Mouse (Mus musculus): ENCODE results near the gene Snap47. TPM values are rescaled to one million over a fixed set of nuclear protein-coding genes. Genes with fewer than 3 reads are reported as not detected.
A peak's percentile ranks its signal among the peaks of the same experiment; 100 is the strongest.

Snap47 gene
- total and polyA plus RNA-seq, 3 experiments = 13.3 to 34.9 (median 27.9) TPM

- no peaks in the 10 kb centered on the region for H3K27me3 ChIP-seq (ENCODE audit: insufficient read depth, low read length)
- no peak for TF ChIP-seq CTCF (IDR thresholded peaks at IDR 0.05; ENCODE audit: low read depth, low read length)
- no peak for TF ChIP-seq POLR2AphosphoS5 (IDR thresholded peaks at IDR 0.05; ENCODE audit: insufficient replicate concordance, low read depth, low read length)
- TF ChIP-seq TAL1 (conservative IDR thresholded peaks at IDR 0.05; ENCODE audit: low read depth, low read length) = no peak
- TF ChIP-seq GATA2 (IDR thresholded peaks at IDR 0.05; ENCODE audit: borderline replicate concordance, low read depth, low read length) = no peak
- no peak for TF ChIP-seq GATA1 (IDR thresholded peaks at IDR 0.05; ENCODE audit: borderline replicate concordance, low read length)
- H3K4me3 ChIP-seq (ENCODE audit: low read depth, low read length) = no peak overlapping the region
- H3K9me3 ChIP-seq (replicated peaks) = no peaks in the 10 kb centered on the region
- DNase-seq (ENCODE audit: low spot score) = no peak
- H3K36me3 ChIP-seq (replicated peaks) = peaks cover 83% of the 10 kb centered on the region
- ATAC-seq (ENCODE audit: extremely low read depth, insufficient number of reproducible peaks, low FRiP score, poor library complexity, severe bottlenecking) = no peak
- peaks cover 14% of the 10 kb centered on the region for H3K4me1 ChIP-seq (ENCODE audit: insufficient read depth, low read depth, low read length)
These were observed 5.4 kb upstream of the Snap47 start for GRCm38 (mm10) chr11:59456346-59456745.

GRCm38 (mm10) chr11:59450230-59450771, 685 bp downstream of the Snap47 start:
- H3K9me3 ChIP-seq (replicated peaks) = no peaks in the 10 kb centered on the region
- H3K36me3 ChIP-seq (replicated peaks) = peaks cover 59% of the 10 kb centered on the region
- DNase-seq (ENCODE audit: low spot score) (no peak), ATAC-seq (ENCODE audit: extremely low read depth, insufficient number of reproducible peaks, low FRiP score, poor library complexity, severe bottlenecking) (0 out of 2 replicates have a peak, but pooled peaks have one; percentile 42)
- H3K27me3 ChIP-seq (ENCODE audit: insufficient read depth, low read length) = no peaks in the 10 kb centered on the region
- no peak for TF ChIP-seq POLR2AphosphoS5 (IDR thresholded peaks at IDR 0.05; ENCODE audit: insufficient replicate concordance, low read depth, low read length)
- TF ChIP-seq GATA1 (IDR thresholded peaks at IDR 0.05; ENCODE audit: borderline replicate concordance, low read length) = no peak
- TF ChIP-seq GATA2 (IDR thresholded peaks at IDR 0.05; ENCODE audit: borderline replicate concordance, low read depth, low read length) = no peak
- TF ChIP-seq TAL1 (conservative IDR thresholded peaks at IDR 0.05; ENCODE audit: low read depth, low read length) = no peak
- TF ChIP-seq CTCF (IDR thresholded peaks at IDR 0.05; ENCODE audit: low read depth, low read length) = no peak
- peak overlapping the region; percentile 87 for H3K4me3 ChIP-seq (ENCODE audit: low read depth, low read length)
- peaks cover 34% of the 10 kb centered on the region for H3K4me1 ChIP-seq (ENCODE audit: insufficient read depth, low read depth, low read length)

- Histone ChIP-seq H3K27me3 (ENCODE audit: insufficient read depth, low read length) (no peaks in the 10 kb centered on the region), H3K4me1 (ENCODE audit: insufficient read depth, low read depth, low read length) (peaks cover 34% of the 10 kb centered on the region), H3K36me3 (replicated peaks) (peaks cover 54% of the 10 kb centered on the region), H3K9me3 (replicated peaks) (no peaks in the 10 kb centered on the region), H3K4me3 (ENCODE audit: low read depth, low read length) (peak within 1 kb of the TSS; percentile 87)
- peak; percentile 71 for ATAC-seq (ENCODE audit: extremely low read depth, insufficient number of reproducible peaks, low FRiP score, poor library complexity, severe bottlenecking)
- TF ChIP-seq CTCF (IDR thresholded peaks at IDR 0.05; ENCODE audit: low read depth, low read length) (no peak), POLR2AphosphoS5 (IDR thresholded peaks at IDR 0.05; ENCODE audit: insufficient replicate concordance, low read depth, low read length) (no peak), GATA2 (IDR thresholded peaks at IDR 0.05; ENCODE audit: borderline replicate concordance, low read depth, low read length) (no peak), GATA1 (IDR thresholded peaks at IDR 0.05; ENCODE audit: borderline replicate concordance, low read length) (no peak), TAL1 (conservative IDR thresholded peaks at IDR 0.05; ENCODE audit: low read depth, low read length) (no peak)
- peak; percentile 99 for DNase-seq (ENCODE audit: low spot score)
These were observed 1.2 kb downstream of the Snap47 start, which contains the start of gene Jmjd4 for GRCm38 (mm10) chr11:59449741-59450229. TSS of gene Jmjd4 (plus strand) at chr11:59450045.

GRCm38 (mm10) chr11:59443102-59443501, 7.9 kb downstream of the Snap47 start:
- DNase-seq (ENCODE audit: low spot score) (no peak), ATAC-seq (ENCODE audit: extremely low read depth, insufficient number of reproducible peaks, low FRiP score, poor library complexity, severe bottlenecking) (no peak)
- Histone ChIP-seq H3K4me1 (ENCODE audit: insufficient read depth, low read depth, low read length) (peaks cover 3% of the 10 kb centered on the region; the same call in 1 of the 2 replicates), H3K4me3 (ENCODE audit: low read depth, low read length) (no peak overlapping the region), H3K27me3 (ENCODE audit: insufficient read depth, low read length) (no peaks in the 10 kb centered on the region), H3K36me3 (replicated peaks) (peaks cover 26% of the 10 kb centered on the region), H3K9me3 (replicated peaks) (peaks cover 4% of the 10 kb centered on the region; the same call in 1 of the 2 replicates)
- TF ChIP-seq POLR2AphosphoS5 (IDR thresholded peaks at IDR 0.05; ENCODE audit: insufficient replicate concordance, low read depth, low read length) (no peak), GATA1 (IDR thresholded peaks at IDR 0.05; ENCODE audit: borderline replicate concordance, low read length) (no peak), CTCF (IDR thresholded peaks at IDR 0.05; ENCODE audit: low read depth, low read length) (no peak), TAL1 (conservative IDR thresholded peaks at IDR 0.05; ENCODE audit: low read depth, low read length) (no peak), GATA2 (IDR thresholded peaks at IDR 0.05; ENCODE audit: borderline replicate concordance, low read depth, low read length) (no peak)

GRCm38 (mm10) chr11:59437954-59438353, 13.0 kb downstream of the Snap47 start:
- peaks cover 34% of the 10 kb centered on the region for H3K36me3 ChIP-seq (replicated peaks)
- H3K4me1 ChIP-seq (ENCODE audit: insufficient read depth, low read depth, low read length) = no peaks in the 10 kb centered on the region
- no peak for TF ChIP-seq CTCF (IDR thresholded peaks at IDR 0.05; ENCODE audit: low read depth, low read length)
- TF ChIP-seq GATA1 (IDR thresholded peaks at IDR 0.05; ENCODE audit: borderline replicate concordance, low read length) = no peak
- TF ChIP-seq POLR2AphosphoS5 (IDR thresholded peaks at IDR 0.05; ENCODE audit: insufficient replicate concordance, low read depth, low read length) = no peak
- TF ChIP-seq GATA2 (IDR thresholded peaks at IDR 0.05; ENCODE audit: borderline replicate concordance, low read depth, low read length) = no peak
- no peak for TF ChIP-seq TAL1 (conservative IDR thresholded peaks at IDR 0.05; ENCODE audit: low read depth, low read length)
- no peaks in the 10 kb centered on the region for H3K27me3 ChIP-seq (ENCODE audit: insufficient read depth, low read length)
- ATAC-seq (ENCODE audit: extremely low read depth, insufficient number of reproducible peaks, low FRiP score, poor library complexity, severe bottlenecking) (no peak), DNase-seq (ENCODE audit: low spot score) (no peak)
- H3K9me3 ChIP-seq (replicated peaks) = peaks cover 9% of the 10 kb centered on the region
- H3K4me3 ChIP-seq (ENCODE audit: low read depth, low read length) = no peak overlapping the region

- Histone ChIP-seq H3K9me3 (replicated peaks) (peaks cover 8% of the 10 kb centered on the region), H3K36me3 (replicated peaks) (peaks cover 48% of the 10 kb centered on the region), H3K4me1 (ENCODE audit: insufficient read depth, low read depth, low read length) (peaks cover 2% of the 10 kb centered on the region; the same call in 1 of the 2 replicates), H3K27me3 (ENCODE audit: insufficient read depth, low read length) (no peaks in the 10 kb centered on the region), H3K4me3 (ENCODE audit: low read depth, low read length) (no peak overlapping the region)
- TF ChIP-seq CTCF (IDR thresholded peaks at IDR 0.05; ENCODE audit: low read depth, low read length) = no peak
- no peak for ATAC-seq (ENCODE audit: extremely low read depth, insufficient number of reproducible peaks, low FRiP score, poor library complexity, severe bottlenecking)
- DNase-seq (ENCODE audit: low spot score) = no peak
These were observed 18.7 kb downstream of the Snap47 start for GRCm38 (mm10) chr11:59432261-59432660.
